Mouse (Mus musculus): ENCODE data around the gene Gm614.

DNA sequence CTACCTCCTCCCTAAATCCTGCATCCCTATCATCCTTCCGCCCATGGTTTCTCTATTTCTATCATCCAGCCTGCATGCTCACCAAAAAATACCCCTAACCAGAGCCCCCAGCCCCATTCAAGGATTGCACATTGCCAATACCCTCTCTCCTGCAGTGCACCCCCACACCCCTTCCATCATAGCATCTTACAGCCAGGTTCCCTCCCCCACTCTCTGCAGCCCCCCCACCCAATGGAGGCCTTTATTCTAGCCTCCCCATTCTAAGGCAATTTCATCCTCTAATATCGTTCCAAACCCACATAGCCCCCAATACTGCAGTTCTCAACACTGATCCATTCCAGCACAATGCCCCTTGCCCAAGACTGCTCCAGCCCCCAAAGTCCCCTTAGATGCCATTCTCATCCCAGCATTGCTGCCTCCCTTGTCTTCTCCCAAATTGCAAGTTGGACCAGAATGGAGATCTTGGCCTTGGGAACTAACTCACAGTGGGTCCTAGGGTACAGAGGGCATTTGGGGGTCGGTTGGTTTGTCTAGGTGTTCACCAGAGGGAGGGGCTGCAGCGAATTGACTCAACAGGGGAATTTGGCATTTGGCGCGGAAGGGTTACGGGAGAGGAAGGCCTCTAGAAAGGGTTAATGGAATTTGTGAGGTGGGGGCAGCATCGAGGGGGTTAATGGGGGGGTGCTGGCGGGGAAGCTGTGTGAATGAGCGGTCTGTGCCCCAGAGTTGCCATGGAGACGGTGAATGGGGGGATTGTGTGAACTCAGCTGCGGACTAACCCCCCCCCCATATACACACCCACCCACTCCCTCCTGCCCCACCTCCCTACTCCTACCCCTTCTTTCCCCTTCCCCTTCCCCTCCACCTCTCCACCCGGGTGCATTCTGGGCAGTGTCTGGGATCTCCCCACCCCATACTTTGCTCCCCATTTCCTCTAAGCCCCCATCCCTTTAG lies 36.0 kb upstream of the Gm614 start:
- TF ChIP-seq EP300 (IDR thresholded peaks at IDR 0.05; ENCODE audit: low read depth) (no peak), CTCF (IDR thresholded peaks at IDR 0.05; ENCODE audit: low read depth) (no peak)

Measured in heart, postnatal 0 days (tissue).